Mouse (Mus musculus): Measurements from ENCODE around the gene Srek1ip1.

Gene Srek1ip1

DNA sequence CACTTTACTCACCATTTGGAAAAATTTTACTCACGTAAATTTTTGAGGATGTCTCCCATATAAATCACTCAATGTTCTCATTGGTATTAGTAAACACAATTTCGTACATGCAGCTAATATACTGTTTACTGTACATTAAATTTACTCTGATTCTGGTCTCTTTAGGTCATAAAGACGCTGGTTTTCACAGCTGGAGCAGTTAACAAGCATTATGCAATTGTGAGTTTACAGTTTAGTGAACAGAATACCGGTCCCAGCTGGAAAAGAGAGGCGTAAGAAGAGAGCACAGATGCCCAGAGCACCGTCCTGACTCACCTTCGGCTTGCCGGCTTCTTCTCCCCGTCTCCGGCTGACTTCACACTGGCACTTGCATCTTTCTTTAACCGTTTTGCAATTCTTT, at the start of gene Srek1ip1:
TSS of gene Srek1ip1 (plus strand) at position 301 of the 400 bp plus-strand sequence.
- no peak for ATAC-seq (ENCODE audit: low TSS enrichment)

DNA sequence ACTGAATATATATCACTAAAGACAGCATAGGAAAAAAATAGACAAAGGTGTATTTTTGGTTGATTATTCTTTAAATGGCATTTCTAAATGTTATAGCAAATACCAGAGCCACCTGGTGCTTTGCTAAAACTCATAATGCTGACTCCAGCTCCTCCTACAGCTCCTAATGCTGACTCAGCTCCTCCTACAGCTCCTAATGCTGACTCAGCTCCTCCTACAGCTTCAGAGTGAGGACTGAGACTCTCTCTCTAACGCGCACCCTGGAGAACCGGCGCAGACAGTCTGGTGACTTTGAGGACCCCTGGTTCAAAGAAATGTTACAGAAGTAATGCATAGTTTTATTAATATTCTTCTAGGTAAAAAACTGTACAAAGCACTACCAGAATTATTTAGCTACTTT, 49.4 kb upstream of the Srek1ip1 start:
- peak; percentile 98 for ATAC-seq (ENCODE audit: low TSS enrichment)

GRCm38 (mm10) chr13:104747032-104747431, 45.3 kb upstream of the Srek1ip1 start:
- no peak for ATAC-seq (ENCODE audit: low TSS enrichment)

DNA sequence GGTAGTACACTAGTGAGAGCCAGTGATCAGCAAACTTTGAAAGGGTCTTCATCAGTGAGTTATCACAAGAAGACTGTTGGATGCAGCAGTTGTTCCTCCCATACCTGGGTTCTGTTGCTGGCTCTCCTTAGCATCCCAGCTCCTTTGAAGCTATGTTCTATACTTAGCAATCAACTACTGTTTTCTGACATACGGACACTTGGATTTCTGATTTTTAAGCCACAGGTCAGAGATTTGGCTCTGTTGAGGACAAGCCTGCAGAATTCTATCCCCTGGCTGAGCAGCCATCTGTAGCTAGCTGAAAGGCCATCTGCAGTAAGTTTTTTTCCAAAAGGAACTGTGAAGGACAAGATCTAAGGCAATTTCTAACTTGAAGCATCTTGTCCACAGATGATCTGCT, 32.9 kb upstream of the Srek1ip1 start:
- ATAC-seq (ENCODE audit: low TSS enrichment): no peak

GRCm38 (mm10) chr13:104762401-104762800, 29.9 kb upstream of the Srek1ip1 start:
- no peak for ATAC-seq (ENCODE audit: low TSS enrichment)

- ATAC-seq (ENCODE audit: low TSS enrichment): no peak
These were observed 29.1 kb upstream of the Srek1ip1 start for GRCm38 (mm10) chr13:104763193-104763592.

- no peak for ATAC-seq (ENCODE audit: low TSS enrichment)
These were observed 13.1 kb upstream of the Srek1ip1 start for GRCm38 (mm10) chr13:104779104-104779670.

DNA sequence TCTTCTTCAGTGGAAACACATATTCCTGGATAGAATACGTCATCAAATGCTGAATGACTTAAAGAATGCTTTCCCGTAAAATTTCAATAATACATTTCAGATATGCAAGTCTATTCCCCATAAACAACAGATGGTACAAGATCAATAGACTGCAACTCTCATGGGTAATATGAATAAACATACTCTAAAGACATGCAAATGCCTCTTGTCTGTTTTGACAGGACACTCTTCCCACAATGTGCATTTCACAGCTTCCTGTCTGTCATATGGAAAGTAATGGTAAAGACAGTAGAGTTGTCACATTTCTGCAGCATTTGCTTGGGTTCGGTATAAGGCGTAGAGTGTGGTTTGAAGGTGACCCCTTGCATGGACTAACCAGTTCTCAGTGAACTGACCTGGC, 5.0 kb upstream of the Srek1ip1 start:
- no peak for ATAC-seq (ENCODE audit: low TSS enrichment)

DNA sequence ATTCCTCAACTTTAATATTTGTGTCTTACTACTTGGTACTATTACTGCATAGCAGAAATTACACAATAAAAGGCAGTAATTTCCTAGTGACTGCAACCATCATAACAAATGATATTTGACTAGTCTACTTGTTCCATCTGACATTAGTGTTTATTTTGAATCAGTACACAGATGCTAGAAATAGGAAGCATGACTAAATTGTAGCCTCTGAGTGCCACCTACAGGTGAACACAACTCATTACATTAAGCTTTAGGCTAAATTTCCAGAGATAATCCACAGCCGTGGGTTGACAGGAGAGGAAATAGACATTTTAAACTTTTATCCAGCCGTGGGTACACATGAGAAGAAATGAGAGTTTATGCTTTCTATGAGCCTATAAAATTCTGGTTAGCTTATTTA, 2.6 kb upstream of the Srek1ip1 start:
- ATAC-seq (ENCODE audit: low TSS enrichment): peak; percentile 81

- ATAC-seq (ENCODE audit: low TSS enrichment): no peak
These were observed 2.1 kb downstream of the Srek1ip1 start for GRCm38 (mm10) chr13:104794421-104794820.

- no peak for ATAC-seq (ENCODE audit: low TSS enrichment)
These were observed 6.8 kb downstream of the Srek1ip1 start for GRCm38 (mm10) chr13:104799067-104799466.

DNA sequence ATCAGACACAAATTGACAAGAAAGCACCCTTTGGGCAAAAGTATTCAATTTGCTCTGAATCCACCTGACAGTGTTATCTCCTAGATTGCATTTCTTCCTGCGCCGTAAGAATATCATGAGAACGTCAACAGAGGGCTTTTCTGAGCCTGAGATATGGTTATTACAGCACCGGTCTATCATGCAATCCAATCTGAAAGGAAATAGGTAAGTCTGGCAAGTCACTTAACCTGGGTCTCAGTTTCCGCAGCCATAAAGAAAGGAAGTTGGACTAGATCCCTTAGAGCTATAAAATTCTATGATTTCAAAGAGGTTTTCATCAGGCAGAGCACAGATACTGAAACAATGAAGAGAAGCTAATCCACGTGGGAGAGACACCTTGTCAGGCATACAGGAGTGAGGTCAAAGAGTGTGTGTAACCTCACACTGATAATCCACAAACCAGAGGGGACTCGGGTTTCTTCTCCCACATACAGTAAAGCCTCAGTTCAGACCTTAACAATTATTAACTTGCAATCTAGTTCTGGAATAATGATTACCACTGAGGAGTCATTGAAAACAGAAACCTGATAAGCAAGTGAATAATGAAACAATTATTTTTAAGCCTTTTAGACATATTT, 7.4 kb downstream of the Srek1ip1 start:
- ATAC-seq (ENCODE audit: low TSS enrichment): no peak

- ATAC-seq (ENCODE audit: low TSS enrichment): peak; percentile 93
These were observed 13.4 kb downstream of the Srek1ip1 start for GRCm38 (mm10) chr13:104805681-104806080.

DNA sequence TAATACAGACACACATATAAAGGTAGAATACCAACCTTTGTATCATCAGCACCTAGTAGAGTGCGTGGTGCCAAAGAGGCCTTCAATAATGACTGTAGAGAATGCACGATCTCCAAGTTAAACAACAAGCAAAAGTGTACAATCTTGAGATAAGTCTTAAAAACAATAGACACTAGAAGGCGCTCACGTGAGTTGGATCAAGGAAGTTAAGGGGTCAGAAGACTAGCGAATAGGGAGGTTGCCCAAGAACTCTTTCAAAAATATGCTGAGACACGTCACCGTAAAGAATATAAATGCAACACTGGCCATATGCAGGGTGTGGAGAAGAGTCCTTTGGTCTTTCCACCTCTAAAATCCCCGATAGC, 24.0 kb downstream of the Srek1ip1 start:
- ATAC-seq (ENCODE audit: low TSS enrichment): no peak

DNA sequence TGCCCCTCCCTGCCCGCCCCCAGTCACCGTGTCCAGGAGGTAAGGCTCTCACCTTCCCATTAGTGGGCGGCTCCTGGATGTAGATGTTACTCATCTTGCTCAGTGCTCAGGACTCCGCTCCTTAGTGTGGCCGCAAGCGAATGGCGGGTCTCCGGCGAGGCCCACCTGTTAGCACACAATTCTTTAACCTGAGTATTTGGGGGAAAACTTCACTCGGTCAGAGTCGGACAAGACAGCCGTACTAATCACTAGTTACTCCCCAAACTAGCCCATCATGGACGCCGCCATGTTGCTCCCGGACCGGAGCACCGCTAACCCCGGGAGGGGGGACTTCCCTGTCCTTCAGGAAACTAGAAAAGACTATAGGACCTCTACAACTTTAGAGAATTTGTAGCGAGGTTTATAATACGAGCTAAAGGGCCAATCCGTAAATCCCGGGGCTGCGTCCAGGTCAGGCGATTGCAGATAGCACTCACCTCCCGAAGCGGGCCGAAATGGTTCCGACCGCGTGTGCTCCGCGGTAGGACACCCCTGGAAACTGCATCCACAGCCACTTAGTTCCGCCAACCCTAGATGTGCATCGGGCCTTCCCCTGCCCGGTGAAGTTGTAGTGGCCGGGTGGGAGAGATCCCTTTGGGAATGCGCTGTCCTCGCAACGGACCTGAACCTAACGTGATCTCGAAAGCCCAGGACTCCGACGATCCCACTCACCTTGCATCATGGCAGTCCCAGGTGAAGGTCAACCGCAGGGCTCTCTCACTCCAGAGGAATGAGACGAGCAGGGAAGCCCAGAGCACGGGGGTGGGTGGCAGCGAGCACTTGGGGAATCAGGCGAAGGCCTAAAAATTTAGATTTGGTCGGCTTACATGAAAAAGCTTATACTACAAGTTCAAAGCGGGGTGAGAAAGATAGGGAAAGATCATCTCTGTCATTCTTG, 24.6 kb downstream of the Srek1ip1 start, which contains the start of gene Cwc27:
TSS of gene Cwc27 (minus strand) at position 508 of the 937 bp plus-strand sequence.
- ATAC-seq (ENCODE audit: low TSS enrichment): peak; percentile 99

GRCm38 (mm10) chr13:104817696-104818095, 25.4 kb downstream of the Srek1ip1 start:
- ATAC-seq (ENCODE audit: low TSS enrichment): no peak

DNA sequence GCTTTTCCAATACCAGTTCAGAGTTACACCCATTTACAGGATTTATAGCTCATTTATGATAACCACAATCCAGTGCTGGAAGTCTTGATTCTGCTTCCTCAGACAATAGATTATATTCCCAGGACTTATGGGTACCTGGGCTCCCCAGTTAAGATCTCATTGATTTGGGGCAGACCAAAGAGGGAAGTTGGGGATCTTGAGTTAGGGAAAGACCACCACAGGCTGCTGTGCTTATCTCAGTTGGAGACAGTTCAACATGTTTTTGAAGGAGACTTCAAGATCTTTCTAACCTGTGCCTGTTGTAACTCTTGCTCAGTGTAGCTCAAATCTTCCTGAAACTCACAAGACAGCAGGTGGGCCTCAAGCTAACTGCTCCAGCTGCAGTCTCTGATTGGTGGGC, 28.9 kb downstream of the Srek1ip1 start:
- no peak for ATAC-seq (ENCODE audit: low TSS enrichment)

DNA sequence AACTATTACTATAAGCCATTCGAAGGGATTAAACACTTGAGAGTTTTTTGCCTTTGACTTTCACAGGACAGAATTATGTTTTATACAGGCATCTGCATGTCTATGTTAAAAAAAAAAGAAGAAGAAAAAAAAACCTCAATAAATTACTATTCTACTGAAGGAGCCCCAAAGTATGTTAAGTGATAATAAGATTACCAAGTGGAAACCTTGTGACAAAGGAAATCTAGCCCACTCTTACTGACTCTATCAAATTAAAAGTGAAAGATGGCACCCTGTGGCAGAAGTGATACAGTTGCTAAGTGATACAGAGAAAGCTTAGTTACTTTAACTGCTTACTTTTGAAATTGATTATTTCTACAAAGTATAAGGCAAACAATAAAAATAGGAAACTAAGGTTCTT, 29.6 kb downstream of the Srek1ip1 start:
- no peak for ATAC-seq (ENCODE audit: low TSS enrichment)

- peak; percentile 44; the same call in 1 of the 2 replicates for ATAC-seq (ENCODE audit: low TSS enrichment)
These were observed 30.1 kb downstream of the Srek1ip1 start for GRCm38 (mm10) chr13:104822411-104822838.

DNA sequence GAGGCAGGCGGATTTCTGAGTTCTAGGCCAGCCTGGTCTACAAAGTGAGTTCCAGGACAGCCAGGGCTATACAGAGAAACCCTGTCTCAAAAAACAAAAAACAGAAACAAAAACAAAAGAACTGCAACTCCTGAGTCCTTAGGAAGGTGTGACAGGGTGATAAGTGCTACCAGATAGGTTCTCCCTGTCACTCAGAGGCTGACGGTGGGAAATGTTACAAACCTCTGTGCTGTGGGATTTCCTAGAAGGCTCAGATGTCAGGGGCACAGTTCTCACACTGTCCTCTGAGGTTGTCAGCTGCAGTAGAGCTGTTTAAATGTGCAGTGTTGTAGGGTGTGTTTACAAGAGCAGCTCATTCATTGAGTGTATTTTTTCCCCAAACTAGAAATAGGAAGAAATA, 33.2 kb downstream of the Srek1ip1 start:
- ATAC-seq (ENCODE audit: low TSS enrichment): no peak

- peak; percentile 98 for ATAC-seq (ENCODE audit: low TSS enrichment)
These were observed 40.5 kb downstream of the Srek1ip1 start for GRCm38 (mm10) chr13:104832811-104833210.

GRCm38 (mm10) chr13:104837628-104838027, 45.3 kb downstream of the Srek1ip1 start:
- no peak for ATAC-seq (ENCODE audit: low TSS enrichment)

DNA sequence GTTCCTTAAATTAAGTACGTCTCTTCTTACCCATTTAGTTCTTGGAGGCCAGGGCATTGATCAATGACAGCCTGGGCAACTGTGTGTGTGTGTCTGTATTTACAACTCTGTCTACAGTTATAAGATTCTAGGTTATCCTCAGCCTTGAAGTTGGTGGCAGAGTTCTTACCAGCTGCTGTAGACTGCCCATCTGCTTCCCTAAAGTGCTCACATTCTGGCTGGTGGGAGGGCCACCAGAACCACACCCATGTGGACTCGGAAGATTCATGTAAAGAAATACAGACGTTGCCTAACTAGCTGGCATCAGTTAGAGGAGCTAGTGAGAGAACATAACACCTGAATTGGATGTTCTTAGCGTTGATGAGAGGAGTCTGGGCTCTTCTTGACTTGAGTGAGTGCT, 49.7 kb downstream of the Srek1ip1 start:
- peak; percentile 77 for ATAC-seq (ENCODE audit: low TSS enrichment)

All from frontal cortex, adult (tissue).